Mouse (Mus musculus): ENCODE data around the gene Chrna9. TPM values are rescaled to one million over a fixed set of nuclear protein-coding genes. Genes with fewer than 3 reads are reported as not detected.

Gene Chrna9
- total RNA-seq, 2 experiments from 2014 or later: not detected

DNA sequence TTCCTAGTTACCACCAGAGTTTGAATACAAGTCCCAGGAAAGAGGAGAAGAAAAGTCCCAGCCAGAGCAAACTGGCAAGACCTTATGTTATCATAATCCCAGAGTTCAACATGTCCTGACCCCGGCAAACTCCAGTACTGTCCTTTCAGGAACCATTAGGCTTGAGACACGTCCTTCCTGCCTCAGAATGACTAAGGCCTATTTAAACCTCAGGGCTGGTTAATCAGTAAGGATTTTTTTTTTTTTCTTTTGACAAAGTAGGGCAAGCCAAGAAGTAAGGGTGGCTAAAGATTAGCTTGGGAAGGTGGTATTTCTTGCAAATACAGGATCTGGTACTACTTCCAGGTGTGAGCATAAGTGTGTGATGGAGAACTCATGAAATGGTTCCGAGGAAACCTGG lies 79.3 kb downstream of the Chrna9 start:
- no peak for DNase-seq (ENCODE audit: low spot score in 2 of 2)
- H3K27ac ChIP-seq: no peak overlapping the region
- H3K4me3 ChIP-seq: no peak overlapping the region
- TF ChIP-seq CTCF (conservative IDR thresholded peaks at IDR 0.05): no peak

DNA sequence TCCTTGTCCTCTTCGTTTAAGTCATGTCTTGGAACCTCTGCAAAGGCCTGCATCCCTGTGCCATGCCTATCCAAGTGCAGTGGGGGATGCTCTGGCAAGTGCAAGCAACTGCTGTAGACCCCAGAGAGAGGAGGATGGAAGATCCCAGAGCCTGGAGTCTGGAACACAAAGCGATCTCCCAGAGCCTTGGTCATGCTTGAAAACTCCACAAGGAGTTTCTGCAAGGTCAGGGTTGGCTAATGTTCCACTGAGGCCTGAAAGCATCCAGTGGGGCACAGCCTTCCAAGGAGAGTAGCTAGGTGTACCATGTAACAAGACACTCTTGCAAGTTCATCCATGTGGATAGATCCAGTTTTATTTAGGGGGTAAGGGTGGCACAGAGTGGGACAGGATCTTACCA lies 79.7 kb downstream of the Chrna9 start:
- Histone ChIP-seq H3K4me3 (no peak overlapping the region), H3K27ac (no peak overlapping the region)
- no peak for DNase-seq (ENCODE audit: low spot score in 2 of 2)
- TF ChIP-seq CTCF (conservative IDR thresholded peaks at IDR 0.05): no peak

DNA sequence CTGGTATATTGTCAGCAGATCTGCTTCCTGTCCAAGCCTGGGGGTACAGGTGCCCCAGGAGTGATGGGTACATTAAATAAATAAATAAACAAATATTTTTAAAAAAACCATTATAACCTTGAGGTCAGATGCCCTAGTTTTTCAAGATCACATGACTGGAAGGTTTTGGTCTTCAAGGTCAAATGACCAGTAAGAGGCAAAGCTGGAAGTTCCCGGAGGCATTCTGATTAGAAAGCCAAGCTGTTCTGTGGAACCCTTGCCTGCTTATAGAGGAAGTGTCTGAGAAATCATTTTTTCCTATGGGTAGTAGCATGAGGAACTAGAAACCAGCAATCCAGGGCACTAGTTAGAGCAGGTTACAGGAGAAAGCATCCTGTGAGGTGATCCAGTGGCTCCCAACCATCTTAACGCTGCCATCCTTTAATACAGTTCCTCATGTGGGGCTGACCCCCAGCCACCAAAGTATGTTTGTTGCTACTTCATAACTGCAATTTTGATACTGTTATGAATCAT lies 80.8 kb downstream of the Chrna9 start:
- Histone ChIP-seq H3K27ac (no peak overlapping the region), H3K4me3 (no peak overlapping the region)
- no peak for TF ChIP-seq CTCF (conservative IDR thresholded peaks at IDR 0.05)
- no peak for DNase-seq (ENCODE audit: low spot score in 2 of 2)

DNA sequence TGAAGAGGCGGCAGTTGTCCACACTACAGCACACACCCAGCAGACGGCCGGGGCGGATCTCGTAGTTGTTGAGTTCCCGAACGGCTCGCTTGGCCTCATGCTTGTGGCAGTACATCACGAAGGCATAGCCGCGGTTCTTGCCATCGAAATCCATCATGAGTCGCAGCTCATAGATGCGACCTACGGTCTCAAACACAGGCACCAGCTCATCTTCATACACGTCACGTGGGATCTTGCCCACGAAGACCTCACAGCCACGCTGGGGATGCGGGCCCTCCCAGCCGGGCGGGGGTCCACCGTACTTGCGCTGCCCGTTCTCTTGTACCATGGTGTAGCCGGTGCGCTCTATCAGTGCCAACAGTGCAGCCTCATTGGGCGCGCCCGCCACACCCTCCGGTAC lies 92.1 kb downstream of the Chrna9 start:
- H3K27ac ChIP-seq: no peak overlapping the region
- no peak for DNase-seq (ENCODE audit: low spot score in 2 of 2)
- no peak overlapping the region for H3K4me3 ChIP-seq
- TF ChIP-seq CTCF (conservative IDR thresholded peaks at IDR 0.05): no peak

Small RNA genes lying within 50 kb of the gene (microRNA-seq; reads per million reads assigned to microRNA genes)
- gene Gm25952: 0 reads per million in 2 experiments

Other genes with a start within 250 kb of the Chrna9 start
- gene Pds5a, start 236.6 kb upstream of the Chrna9 start, total RNA-seq (2021): 10 to 100 TPM; 79.5 to 84.3 TPM
- gene N4bp2, start 171.4 kb upstream of the Chrna9 start, total RNA-seq (2021): 10 to 100 TPM in 1 of 2 experiments, 1 to 10 TPM in 1; 9.7 to 11.9 TPM
- gene Rhoh, start 73.7 kb upstream of the Chrna9 start, total RNA-seq (2021): under 1 TPM; 0.69 to 0.97 TPM
- not detected for gene 9130230L23Rik, start 69.4 kb downstream of the Chrna9 start, total RNA-seq (2021)
- 1 to 10 TPM; 1.7 TPM for gene Rbm47, start 238.2 kb downstream of the Chrna9 start, total RNA-seq (2021)